Mouse (Mus musculus): ENCODE measurements at regions not wholly inside any gene's neighbourhood (a gene's known extent, or its start where the extent isn't known, plus 50 kb on each side); places are given as distances from the start of the nearest gene placed in this dataset.

DNA sequence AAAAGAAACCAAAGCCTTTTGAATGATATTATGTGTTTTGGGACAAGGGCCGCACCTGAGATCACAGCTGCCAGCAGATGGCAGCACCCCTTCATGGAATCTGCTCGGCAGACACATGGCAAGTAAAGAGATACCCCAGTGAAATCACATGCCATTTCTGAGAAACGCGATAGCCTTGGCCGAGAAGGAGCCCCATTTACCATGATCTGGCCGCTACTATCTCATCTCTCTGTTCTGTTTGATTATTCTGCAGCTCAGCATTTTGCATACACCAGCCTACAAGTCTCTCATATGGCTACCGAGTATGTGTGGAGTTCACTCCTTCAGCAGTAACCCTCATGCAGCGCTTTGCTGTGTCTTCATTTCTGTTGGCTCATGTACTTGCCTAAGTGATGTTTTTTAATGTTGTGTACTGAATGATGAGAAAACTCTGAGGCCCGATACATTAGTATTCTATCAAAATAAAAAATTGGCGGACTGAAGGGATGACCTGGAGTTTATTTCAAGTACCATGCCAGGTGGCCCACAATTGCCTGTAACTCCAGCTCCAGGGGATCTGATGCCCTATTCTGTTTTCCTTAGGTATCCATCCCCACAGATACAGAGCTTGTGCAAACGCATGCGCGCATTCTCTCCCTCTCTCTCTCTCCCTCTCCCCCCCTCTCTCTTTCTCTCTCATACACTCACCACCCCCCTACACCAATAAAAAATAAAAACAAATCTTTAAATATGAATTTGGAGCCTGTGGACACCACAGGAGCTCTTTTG lies 2303.6 kb downstream of the 4930444P10Rik start:
- TF ChIP-seq HCFC1 (IDR thresholded peaks at IDR 0.05; ENCODE audit: borderline replicate concordance, insufficient read depth, low read length) (no peak), MAFK (IDR thresholded peaks at IDR 0.05; ENCODE audit: insufficient read depth, low read depth, low read length) (no peak), ZC3H11A (IDR thresholded peaks at IDR 0.05; ENCODE audit: borderline replicate concordance, low read depth, low read length) (peak; percentile 98), ZNF384 (IDR thresholded peaks at IDR 0.05; ENCODE audit: low read depth, low read length) (no peak)

All from ES-E14 (cell line).